Mouse (Mus musculus) midbrain, embryonic 14.5 days (tissue): Measurements from ENCODE around the gene Mgat2. TPM values are rescaled to one million over a fixed set of nuclear protein-coding genes. Genes with fewer than 3 reads are reported as not detected.

ENCODE experiments used
- microRNA-seq: library from miRNA; unstranded; fragments of <30 nt; microRNA quantifications from one replicate; pipeline ENCODE4, GENCODE M21; 2016
- polyA plus RNA-seq: library from polyadenylated mRNA; unstranded; fragments of >200 nt; fragmentation: Nextera tagmentation; extraction: Ambion mirVana; gene quantifications from 2 replicates; pipeline ENCODE4 v1.2.1, GENCODE M21; 2014

Gene Mgat2
- polyA plus RNA-seq, 1 experiment from 2014 or later: 39.9 TPM

Small RNAs within 50 kb of the gene (microRNA-seq; reads per million reads assigned to microRNA genes)
- gene Gm47287 (not detected), gene Gm47295 (1.6 reads per million, percentile 6 among the genes with 10 or more reads in this experiment)

Other genes with a start within 250 kb of the Mgat2 start
- 1,138 and 1,407 TPM in 2 replicates for gene Rps29, start 25.0 kb upstream of the Mgat2 start, polyA plus RNA-seq
- gene Lrr1, start 15.3 kb upstream of the Mgat2 start, polyA plus RNA-seq: 4.3 and 5.5 TPM in 2 replicates
- gene Rpl36al, start 74 bp upstream of the Mgat2 start, polyA plus RNA-seq: 340 and 383 TPM in 2 replicates
- 12.7 and 15.0 TPM in 2 replicates for gene Gm49383, start 12.9 kb downstream of the Mgat2 start, polyA plus RNA-seq
- 7.0 and 7.6 TPM in 2 replicates for gene Dnaaf2, start 14.3 kb downstream of the Mgat2 start, polyA plus RNA-seq
- 11.7 and 13.8 TPM in 2 replicates for gene Gm49384, start 20.1 kb downstream of the Mgat2 start, polyA plus RNA-seq
- 4.0 and 4.6 TPM in 2 replicates for gene Pole2, start 44.0 kb downstream of the Mgat2 start, polyA plus RNA-seq
- 17.5 and 18.5 TPM in 2 replicates for gene Klhdc1, start 57.0 kb downstream of the Mgat2 start, polyA plus RNA-seq
- gene Klhdc2, start 112.5 kb downstream of the Mgat2 start, polyA plus RNA-seq: 313 and 329 TPM in 2 replicates
- gene Nemf, start 173.0 kb downstream of the Mgat2 start, polyA plus RNA-seq: 78.8 and 87.1 TPM in 2 replicates
- 34.5 and 34.7 TPM in 2 replicates for gene Arf6, start 188.0 kb downstream of the Mgat2 start, polyA plus RNA-seq
- gene Gm9887, start 188.3 kb downstream of the Mgat2 start, polyA plus RNA-seq: 0.51 and 0.53 TPM in 2 replicates